Mouse (Mus musculus) heart, postnatal 0 days (tissue): ENCODE measurements at regions not wholly inside any gene's neighbourhood (a gene's known extent, or its start where the extent isn't known, plus 50 kb on each side); places are given as distances from the start of the nearest gene placed in this dataset.

ENCODE experiments used
- ATAC-seq: fragments of 200-750 bp; cut with Nextera tagmentation; 2 replicates; pipeline ENCODE4 v1.8.0; 2017; ENCODE audit warnings: low read depth, moderate number of reproducible peaks, moderate library complexity; ENCODE audit not compliant: insufficient read depth
- DNase-seq: peaks from one replicate; pipeline ENCODE4 v3.0.0-alpha.2; 2016; ENCODE audit warnings: low spot score
- H3K27ac ChIP-seq: fragments of 300-500 bp; sonication (generic); 2 replicates; pipeline ENCODE4 v1.5.1; 2014; ENCODE audit warnings: low read depth, mild to moderate bottlenecking
- H3K27me3 ChIP-seq: fragments of 300-500 bp; sonication (generic); 2 replicates; pipeline ENCODE4 v1.6.1; 2014; ENCODE audit warnings: low read length, mixed read lengths; ENCODE audit not compliant: control insufficient read depth, insufficient read depth
- H3K36me3 ChIP-seq: fragments of 300-500 bp; sonication (generic); replicated peaks from 2 replicates; pipeline ENCODE4 v1.6.1; 2014; ENCODE audit warnings: low read length, mixed read lengths; ENCODE audit not compliant: control insufficient read depth, insufficient read depth
- H3K4me1 ChIP-seq: fragments of 300-500 bp; sonication (generic); 2 replicates; pipeline ENCODE4 v1.6.1; 2014; ENCODE audit warnings: antibody characterized with exemption; ENCODE audit not compliant: control insufficient read depth, insufficient read depth
- H3K4me2 ChIP-seq: fragments of 300-500 bp; sonication (generic); 2 replicates; pipeline ENCODE4 v1.6.1; 2014; ENCODE audit warnings: low read depth, mild to moderate bottlenecking, low read length, moderate library complexity
- H3K4me3 ChIP-seq: fragments of 300-500 bp; sonication (generic); 2 replicates; pipeline ENCODE4 v1.5.1; 2014; ENCODE audit warnings: low read depth, low read length
- H3K9ac ChIP-seq: fragments of 300-500 bp; sonication (generic); replicated peaks from 2 replicates; pipeline ENCODE4 v1.6.1; 2014; ENCODE audit warnings: low read depth, low read length, mixed read lengths
- H3K9me3 ChIP-seq: fragments of 300-500 bp; sonication (generic); replicated peaks from 2 replicates; pipeline ENCODE4 v1.6.1; 2016; ENCODE audit warnings: low read length; ENCODE audit not compliant: control insufficient read depth
- CTCF ChIP-seq: IDR thresholded peaks from 2 replicates; pipeline ENCODE4 v1.5.1; 2016; ENCODE audit warnings: antibody characterized with exemption, control low read depth, low read depth
- EP300 ChIP-seq: IDR thresholded peaks from 2 replicates; pipeline ENCODE4 v1.6.1; 2016; ENCODE audit warnings: antibody characterized with exemption, low read depth
- WGBS: fragments of 180-500 bp; shearing (Covaris S2); extraction: QIAGEN DNeasy Blood & Tissue Kit; methylation state at CpG from one replicate; pipeline ENCODE4 v1.1.7; 2014; 5-methylcytosine and 5-hydroxymethylcytosine counted together

DNA sequence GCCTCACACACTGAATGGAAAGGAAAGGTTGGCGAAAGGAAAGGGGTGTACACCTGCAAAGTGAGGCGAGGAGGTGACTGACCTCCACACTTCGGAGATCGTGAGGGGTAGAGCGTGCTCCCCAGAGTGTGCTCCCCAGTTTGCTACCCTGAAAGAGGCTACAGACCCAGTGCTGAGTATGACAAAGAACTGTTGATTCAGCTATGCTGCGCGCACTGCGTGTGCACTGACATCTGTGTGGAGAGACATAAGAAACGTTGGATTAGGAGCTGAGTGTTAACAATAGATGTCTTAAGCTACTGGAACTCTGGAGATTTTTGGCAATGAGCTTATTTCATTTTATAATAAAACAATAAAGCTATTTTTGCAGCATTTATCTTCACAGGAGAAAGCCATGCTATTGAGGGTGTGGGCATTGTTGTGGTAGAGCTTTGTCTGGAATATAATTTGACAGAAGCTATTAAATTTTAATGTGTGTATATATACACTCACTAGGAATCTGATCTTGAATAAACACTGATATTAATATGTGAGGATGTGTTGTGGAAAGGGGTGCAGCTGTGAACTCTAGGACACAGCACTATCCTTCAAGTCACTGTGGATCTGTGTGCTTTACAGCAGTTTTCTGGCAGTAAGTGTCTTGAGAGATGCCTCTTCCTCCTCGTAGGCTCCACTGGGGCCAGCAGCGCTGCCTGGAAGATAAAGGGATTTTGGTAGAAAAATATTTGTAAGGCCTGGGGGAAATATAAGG, 271.2 kb upstream of the Zfp637 start:
- Histone ChIP-seq H3K4me3 (no peak overlapping the region), H3K9me3 (no peaks in the 10 kb centered on the region), H3K4me1 (peaks cover 18% of the 10 kb centered on the region), H3K36me3 (no peaks in the 10 kb centered on the region), H3K27me3 (no peaks in the 10 kb centered on the region), H3K27ac (no peak overlapping the region), H3K4me2 (no peak overlapping the region), H3K9ac (no peak overlapping the region)
- no peak for DNase-seq
- WGBS, result 83% methylated on average over 11 of the region's 11 CpGs
- TF ChIP-seq CTCF (no peak), EP300 (no peak)
- ATAC-seq, result no peak

GRCm38 (mm10) chr6:117570346-117570745, 270.6 kb upstream of the Zfp637 start:
- no peak for ATAC-seq
- Histone ChIP-seq H3K4me2 (no peak overlapping the region), H3K27ac (no peak overlapping the region), H3K4me1 (peaks cover 18% of the 10 kb centered on the region), H3K9ac (no peak overlapping the region), H3K4me3 (no peak overlapping the region), H3K36me3 (no peaks in the 10 kb centered on the region), H3K27me3 (no peaks in the 10 kb centered on the region), H3K9me3 (no peaks in the 10 kb centered on the region)
- no peak for DNase-seq
- 67% methylated on average over 7 of the region's 7 CpGs for WGBS
- TF ChIP-seq CTCF (no peak), EP300 (no peak)

GRCm38 (mm10) chr6:117570791-117571190, 270.2 kb upstream of the Zfp637 start:
- peaks cover 18% of the 10 kb centered on the region for H3K4me1 ChIP-seq
- WGBS, result 94% methylated on average over 4 of the region's 4 CpGs
- no peak overlapping the region for H3K27ac ChIP-seq
- TF ChIP-seq CTCF (no peak), EP300 (no peak)
- no peak overlapping the region for H3K4me2 ChIP-seq
- no peak overlapping the region for H3K9ac ChIP-seq
- no peaks in the 10 kb centered on the region for H3K36me3 ChIP-seq
- no peak overlapping the region for H3K4me3 ChIP-seq
- no peaks in the 10 kb centered on the region for H3K27me3 ChIP-seq
- DNase-seq (no peak), ATAC-seq (no peak)
- no peaks in the 10 kb centered on the region for H3K9me3 ChIP-seq

GRCm38 (mm10) chr6:117572006-117572405, 269.0 kb upstream of the Zfp637 start:
- H3K4me2 ChIP-seq, result no peak overlapping the region
- ATAC-seq (no peak), DNase-seq (no peak)
- no peak overlapping the region for H3K27ac ChIP-seq
- no peaks in the 10 kb centered on the region for H3K27me3 ChIP-seq
- TF ChIP-seq EP300 (no peak), CTCF (no peak)
- H3K4me1 ChIP-seq, result peaks cover 8% of the 10 kb centered on the region
- 85% methylated on average over 14 of the region's 14 CpGs for WGBS
- H3K36me3 ChIP-seq, result no peaks in the 10 kb centered on the region
- no peak overlapping the region for H3K4me3 ChIP-seq
- H3K9me3 ChIP-seq, result no peaks in the 10 kb centered on the region
- H3K9ac ChIP-seq, result no peak overlapping the region

GRCm38 (mm10) chr6:117573371-117573770, 267.6 kb upstream of the Zfp637 start:
- no peak overlapping the region for H3K9ac ChIP-seq
- no peak overlapping the region for H3K4me2 ChIP-seq
- H3K9me3 ChIP-seq, result no peaks in the 10 kb centered on the region
- TF ChIP-seq CTCF (no peak), EP300 (no peak)
- peaks cover 5% of the 10 kb centered on the region for H3K4me1 ChIP-seq
- no peak overlapping the region for H3K27ac ChIP-seq
- no peak for DNase-seq
- H3K27me3 ChIP-seq, result no peaks in the 10 kb centered on the region
- H3K36me3 ChIP-seq, result no peaks in the 10 kb centered on the region
- WGBS, result 98% methylated on average over 8 of the region's 8 CpGs
- ATAC-seq, result no peak
- no peak overlapping the region for H3K4me3 ChIP-seq

- Histone ChIP-seq H3K36me3 (no peaks in the 10 kb centered on the region), H3K4me2 (no peak overlapping the region), H3K4me1 (peaks cover 5% of the 10 kb centered on the region), H3K27me3 (no peaks in the 10 kb centered on the region), H3K4me3 (no peak overlapping the region), H3K9ac (0 out of 2 replicates have a peak overlapping the region, but pooled peaks have one; percentile 28), H3K27ac (peak overlapping the region; percentile 49; the same call in 1 of the 2 replicates), H3K9me3 (no peaks in the 10 kb centered on the region)
- TF ChIP-seq EP300, result no peak
- TF ChIP-seq CTCF, result no peak
- 15% methylated on average over 10 of the region's 10 CpGs for WGBS
- DNase-seq, result peak; percentile 67
- peak; percentile 80 for ATAC-seq
These were observed 266.8 kb upstream of the Zfp637 start for GRCm38 (mm10) chr6:117574146-117574545.
